Mouse (Mus musculus) spleen, adult 2 months (tissue): ENCODE results near the gene Slc27a1. TPM values are rescaled to one million over a fixed set of nuclear protein-coding genes. Genes with fewer than 3 reads are reported as not detected.

Experiments used
- DNase-seq, 2 experiments: peaks; one replicate each; pipeline versions ENCODE4 v3.0.0 to v3.0.0-alpha.2; 2012 to 2021; ENCODE audit warnings: low spot score in 2 of 2, low read depth in 1 of 2
- H3K27ac ChIP-seq: fragments of 200-500 bp; 2 replicates; pipeline ENCODE4 v1.5.1; 2012; ENCODE audit warnings: low read length, inconsistent platforms; ENCODE audit not compliant: insufficient read depth
- H3K27me3 ChIP-seq: fragments of 200-500 bp; 2 replicates; pipeline ENCODE4 v1.6.1; 2012; ENCODE audit warnings: mild to moderate bottlenecking, moderate library complexity, low read length, inconsistent platforms; ENCODE audit not compliant: control insufficient read depth, insufficient read depth
- H3K36me3 ChIP-seq: fragments of 200-500 bp; 2 replicates; pipeline ENCODE4 v1.6.1; 2012; ENCODE audit warnings: mild to moderate bottlenecking, low read length, inconsistent platforms; ENCODE audit not compliant: control insufficient read depth, insufficient read depth
- H3K4me1 ChIP-seq: fragments of 200-500 bp; 2 replicates; pipeline ENCODE4 v1.6.1; 2011; ENCODE audit warnings: inconsistent platforms; ENCODE audit not compliant: control insufficient read depth, insufficient read depth, insufficient read length
- H3K4me3 ChIP-seq: fragments of 200-500 bp; 2 replicates; pipeline ENCODE4 v1.5.1; 2011; ENCODE audit warnings: mild to moderate bottlenecking, inconsistent platforms; ENCODE audit not compliant: insufficient read depth, insufficient read length; ENCODE audit errors: extremely low read depth
- CTCF ChIP-seq: fragments of 200-500 bp; IDR thresholded peaks from 2 replicates; pipeline ENCODE4 v1.5.1; 2011; ENCODE audit warnings: mild to moderate bottlenecking, inconsistent platforms; ENCODE audit not compliant: insufficient read depth, insufficient read length, insufficient replicate concordance; ENCODE audit errors: extremely low read depth
- POLR2A ChIP-seq: fragments of 200-500 bp; IDR thresholded peaks from 2 replicates; pipeline ENCODE4 v1.6.1; 2011; ENCODE audit warnings: low read depth, low read length, inconsistent platforms
- WGBS: fragments of 180-500 bp; shearing (Covaris S2); methylation state at CpG from one replicate; pipeline ENCODE4 v1.1.7; 2018; 5-methylcytosine and 5-hydroxymethylcytosine counted together
- polyA plus RNA-seq: library from polyadenylated mRNA; depleted of rRNA; stranded (reverse); fragments of >200 nt; gene quantifications from 2 replicates; pipeline ENCODE4 v1.2.3, GENCODE M21; 2012

Slc27a1 gene
- polyA plus RNA-seq, 1 experiment, result 47.0 TPM

DNA sequence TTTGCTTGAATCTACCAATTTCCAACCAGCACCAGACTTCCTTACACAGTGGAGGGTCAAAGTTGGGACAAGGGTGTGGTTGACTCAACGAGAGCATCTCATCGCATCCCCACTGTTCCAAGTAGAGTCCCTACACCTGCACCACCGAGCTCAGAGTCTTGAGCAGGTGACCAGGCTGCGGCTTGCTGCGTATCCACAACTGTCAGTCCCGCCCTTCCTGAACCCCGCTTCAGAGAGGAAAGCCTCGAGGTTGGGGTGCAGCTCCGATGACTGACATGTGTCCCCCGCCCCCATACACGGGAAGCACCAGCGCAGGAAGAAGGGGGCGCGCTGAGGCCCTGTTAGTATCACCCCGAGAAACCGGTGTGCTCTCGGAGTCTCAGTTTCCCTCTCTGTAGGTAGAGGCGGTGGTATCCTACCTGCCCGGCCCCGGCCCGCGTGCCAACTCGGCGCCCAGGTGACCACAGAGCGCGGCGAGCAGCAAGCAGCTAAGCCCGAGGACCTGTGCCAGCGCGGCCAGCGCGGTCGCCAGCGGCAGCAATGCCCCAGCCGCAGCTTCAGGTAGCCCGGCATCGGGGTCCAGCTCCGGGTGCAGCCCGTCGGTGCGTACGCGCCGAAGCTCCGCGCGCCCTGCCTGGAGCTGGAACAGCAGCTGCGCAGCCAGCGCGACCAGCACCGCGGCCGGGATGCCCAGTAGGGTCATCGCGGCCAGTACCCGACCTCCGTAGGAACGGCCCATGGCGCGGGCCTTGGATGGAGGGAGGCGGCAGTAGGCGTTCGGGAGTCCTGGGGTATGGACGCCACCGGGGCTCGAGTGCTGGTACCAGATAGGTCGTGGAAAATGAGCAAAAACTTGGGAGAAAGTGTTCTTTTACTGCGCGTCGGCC is 10.4 kb upstream of the Slc27a1 start, which contains the start of gene Tmem221:
Gene Tmem221, minus strand, starts transcription at position 801 of the 887 bp plus-strand sequence.
- Histone ChIP-seq H3K27ac (peak within 1 kb of the TSS; percentile 29; the same call in 1 of the 2 replicates), H3K4me1 (peaks cover 11% of the 10 kb centered on the region), H3K27me3 (no peaks in the 10 kb centered on the region), H3K4me3 (peak within 1 kb of the TSS; percentile 58), H3K36me3 (no peaks in the 10 kb centered on the region)
- WGBS, result 4% methylated on average over 70 of the region's 70 CpGs
- DNase-seq, result no peak
- no peak for TF ChIP-seq CTCF
- peak; percentile 16; the same call in 1 of the 2 replicates for TF ChIP-seq POLR2A

DNA sequence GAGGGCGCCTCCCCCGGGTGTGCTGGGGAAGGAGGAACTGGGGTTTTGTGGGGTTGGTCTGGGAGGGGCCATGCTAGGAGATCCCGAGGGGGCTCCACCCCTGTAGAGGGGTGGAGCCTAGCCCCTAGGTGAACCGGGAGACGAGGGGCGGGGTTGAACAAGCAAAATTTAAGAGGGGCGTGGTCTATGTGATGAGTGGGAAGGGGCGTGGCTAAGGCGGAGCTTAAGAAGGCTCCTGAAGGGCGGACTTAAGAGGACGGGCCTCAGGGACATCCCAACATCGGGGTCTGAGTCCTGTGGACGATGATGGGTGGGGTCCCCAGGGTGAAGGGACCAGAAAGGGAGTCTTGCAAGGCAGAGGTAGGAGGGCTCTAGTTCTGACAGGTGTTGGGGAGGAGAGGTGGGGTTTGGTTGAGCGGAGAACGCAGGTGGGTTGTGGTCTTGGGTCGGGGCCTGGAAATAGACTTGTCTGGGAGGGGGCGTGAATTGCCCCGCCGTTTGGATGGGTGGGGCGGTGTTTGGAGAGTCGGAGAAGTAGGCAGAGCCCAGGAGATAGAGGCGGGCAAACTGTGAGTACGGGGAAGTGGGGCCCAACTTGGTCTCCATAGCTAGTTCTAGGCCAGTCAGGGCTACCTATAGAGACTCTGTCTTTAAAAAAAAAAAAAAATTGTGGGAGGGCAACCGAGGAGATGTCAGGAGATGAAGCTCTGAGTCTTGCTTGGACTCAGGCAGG is 9.6 kb upstream of the Slc27a1 start:
- Histone ChIP-seq H3K36me3 (no peaks in the 10 kb centered on the region), H3K27ac (0 out of 2 replicates have a peak overlapping the region, but pooled peaks have one; percentile 29), H3K4me1 (peaks cover 11% of the 10 kb centered on the region), H3K4me3 (peak overlapping the region; percentile 58; the same call in 1 of the 2 replicates), H3K27me3 (no peaks in the 10 kb centered on the region)
- 0 out of 2 replicates have a peak, but pooled peaks have one; percentile 10 for TF ChIP-seq CTCF
- no peak for TF ChIP-seq POLR2A
- 5% methylated on average over 24 of the region's 24 CpGs for WGBS
- peak; percentile 53 to 66 for DNase-seq

DNA sequence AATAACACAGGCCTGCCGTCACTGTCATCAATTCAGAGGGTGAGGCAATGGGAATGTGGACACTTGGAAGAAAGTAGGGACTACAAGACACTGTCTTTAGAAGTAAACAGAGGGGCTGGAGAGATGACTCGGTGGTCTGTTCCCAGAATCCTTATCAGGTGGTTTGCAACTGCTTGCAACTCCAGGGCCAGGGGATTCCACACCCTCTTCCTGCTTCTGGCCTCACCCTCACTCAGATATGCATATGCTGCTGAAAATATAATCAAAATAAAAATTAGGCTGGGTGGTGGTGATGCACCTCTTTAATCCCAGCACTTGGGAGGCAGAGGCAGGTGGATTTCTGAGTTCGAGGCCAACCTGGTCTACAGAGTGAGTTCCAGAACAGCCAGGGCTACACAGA is 8.6 kb upstream of the Slc27a1 start:
- DNase-seq, result no peak

DNA sequence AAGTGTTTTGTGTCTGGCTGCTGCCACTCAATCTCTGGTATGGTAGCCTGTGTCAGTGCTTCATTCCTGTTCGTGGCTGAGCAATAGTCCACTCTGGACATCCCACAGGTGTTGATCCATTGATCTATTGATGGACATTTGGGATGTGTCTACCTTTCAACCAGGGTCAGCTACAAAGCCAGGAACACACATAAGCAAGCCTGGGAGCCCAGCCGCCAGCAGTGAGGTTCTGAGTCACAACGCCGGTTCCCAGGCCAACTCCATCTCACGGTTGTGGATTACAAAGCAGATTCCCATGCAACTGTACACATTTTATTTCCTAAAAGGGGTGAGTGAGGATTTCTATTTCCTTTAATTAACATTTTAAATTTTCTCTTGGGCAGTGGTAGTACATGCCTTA is 7.9 kb upstream of the Slc27a1 start:
- Histone ChIP-seq H3K27me3 (no peaks in the 10 kb centered on the region), H3K36me3 (no peaks in the 10 kb centered on the region), H3K27ac (no peak overlapping the region), H3K4me3 (no peak overlapping the region), H3K4me1 (peaks cover 11% of the 10 kb centered on the region)
- no peak for DNase-seq
- WGBS, result 93% methylated on average over 5 of the region's 5 CpGs
- TF ChIP-seq CTCF (no peak), POLR2A (no peak)

More for the DNA sequence above, 8.6 kb upstream of the Slc27a1 start:
- no peak for TF ChIP-seq POLR2A
- H3K27me3 ChIP-seq, result no peaks in the 10 kb centered on the region
- WGBS, result 81% methylated on average over 3 of the region's 3 CpGs
- no peaks in the 10 kb centered on the region for H3K36me3 ChIP-seq
- H3K4me1 ChIP-seq, result peaks cover 11% of the 10 kb centered on the region
- no peak overlapping the region for H3K4me3 ChIP-seq
- H3K27ac ChIP-seq, result no peak overlapping the region

DNA sequence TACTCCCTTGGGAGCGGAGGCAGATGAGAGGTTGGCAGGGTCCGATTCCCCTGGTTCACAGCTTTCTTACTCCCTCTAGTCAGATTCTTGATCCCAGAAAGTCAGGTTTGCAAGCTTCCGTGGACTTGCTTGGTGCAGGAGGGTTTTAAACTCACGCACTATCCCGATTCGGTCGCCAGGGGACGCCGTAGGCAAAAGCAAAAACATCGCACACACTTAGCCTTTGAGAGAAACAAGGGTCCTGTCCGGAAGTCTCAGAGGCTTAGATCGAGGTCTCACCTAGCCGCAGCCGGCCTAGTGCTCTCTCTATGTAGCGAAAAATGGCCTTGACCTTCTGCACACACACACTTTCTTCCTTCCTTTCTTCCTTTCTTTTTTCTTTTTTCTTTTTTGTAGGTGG is 7.3 kb upstream of the Slc27a1 start:
- no peak for TF ChIP-seq POLR2A
- peak; percentile 94; the same call in 1 of the 2 replicates for TF ChIP-seq CTCF
- Histone ChIP-seq H3K36me3 (no peaks in the 10 kb centered on the region), H3K4me3 (no peak overlapping the region), H3K4me1 (peaks cover 11% of the 10 kb centered on the region), H3K27me3 (no peaks in the 10 kb centered on the region), H3K27ac (no peak overlapping the region)
- peak; percentile 58 to 72 for DNase-seq
- WGBS, result 5% methylated on average over 15 of the region's 15 CpGs

DNA sequence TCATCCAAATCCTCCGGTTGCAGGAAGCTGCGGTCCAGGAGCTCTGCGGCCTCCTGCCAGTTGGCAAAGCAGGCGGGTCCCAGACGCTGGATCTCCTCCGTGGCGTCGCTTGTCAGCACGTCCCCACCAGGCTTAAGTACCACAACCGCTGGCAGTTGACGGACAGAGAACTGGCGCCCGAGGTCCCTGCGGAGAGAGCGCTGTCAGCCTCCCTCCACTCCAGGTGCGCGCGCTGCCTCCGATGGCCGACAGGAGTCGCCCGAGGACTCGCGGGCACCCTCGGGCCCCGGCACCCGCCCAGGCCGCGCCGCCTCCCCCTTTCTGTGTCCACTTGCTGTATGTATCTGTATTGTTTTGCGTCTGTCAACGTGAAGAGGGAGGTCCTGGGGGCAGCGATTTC is 5.9 kb upstream of the Slc27a1 start:
- Histone ChIP-seq H3K27ac (no peak overlapping the region), H3K4me3 (no peak overlapping the region; the same call in 1 of the 2 replicates), H3K27me3 (no peaks in the 10 kb centered on the region), H3K4me1 (peaks cover 11% of the 10 kb centered on the region), H3K36me3 (no peaks in the 10 kb centered on the region)
- TF ChIP-seq POLR2A, result no peak
- TF ChIP-seq CTCF, result peak; percentile 89
- DNase-seq, result peak; percentile 38 to 81
- WGBS, result 1% methylated on average over 33 of the region's 33 CpGs

DNA sequence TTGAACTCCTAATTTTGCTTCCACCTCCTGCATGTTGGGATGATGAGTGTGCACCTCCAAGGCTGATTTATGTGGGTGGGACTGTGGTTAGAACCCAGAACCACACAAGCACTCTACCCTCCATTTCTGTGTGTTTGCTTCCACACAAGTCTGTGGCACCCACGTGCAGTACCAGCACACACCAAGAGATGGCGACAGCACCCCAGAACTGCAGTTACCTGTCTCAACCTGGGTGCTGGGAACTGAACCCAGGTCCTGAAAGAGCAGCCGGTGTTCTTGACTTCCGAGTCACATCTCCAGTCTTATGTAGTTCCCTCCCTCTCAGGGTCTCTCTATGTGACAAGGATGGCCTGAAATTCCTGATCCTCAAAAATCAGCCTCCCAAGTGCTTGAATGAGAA is 4.7 kb upstream of the Slc27a1 start:
- 91% methylated on average over 4 of the region's 4 CpGs for WGBS
- Histone ChIP-seq H3K4me3 (no peak overlapping the region), H3K27ac (no peak overlapping the region), H3K36me3 (no peaks in the 10 kb centered on the region), H3K4me1 (peaks cover 4% of the 10 kb centered on the region), H3K27me3 (no peaks in the 10 kb centered on the region)
- DNase-seq, result no peak
- TF ChIP-seq CTCF (no peak), POLR2A (no peak)
